Mouse (Mus musculus): Measurements from ENCODE around the gene Plvap. TPM values are rescaled to one million over a fixed set of nuclear protein-coding genes. Genes with fewer than 3 reads are reported as not detected.

Gene Plvap
- 1 to 10 TPM; 8.5 to 9.1 TPM for total RNA-seq (2021)
- long read RNA-seq, experiment 1, partial matches to known transcripts, result 12 of 14 reads
- long read RNA-seq, experiment 1, other reads (novel, unspliced or antisense), result 2 of 14 reads
- long read RNA-seq, experiment 2, partial matches to known transcripts, result 10 of 10 reads
- long read RNA-seq, experiment 2, other reads (novel, unspliced or antisense), result 0 of 10 reads

DNA sequence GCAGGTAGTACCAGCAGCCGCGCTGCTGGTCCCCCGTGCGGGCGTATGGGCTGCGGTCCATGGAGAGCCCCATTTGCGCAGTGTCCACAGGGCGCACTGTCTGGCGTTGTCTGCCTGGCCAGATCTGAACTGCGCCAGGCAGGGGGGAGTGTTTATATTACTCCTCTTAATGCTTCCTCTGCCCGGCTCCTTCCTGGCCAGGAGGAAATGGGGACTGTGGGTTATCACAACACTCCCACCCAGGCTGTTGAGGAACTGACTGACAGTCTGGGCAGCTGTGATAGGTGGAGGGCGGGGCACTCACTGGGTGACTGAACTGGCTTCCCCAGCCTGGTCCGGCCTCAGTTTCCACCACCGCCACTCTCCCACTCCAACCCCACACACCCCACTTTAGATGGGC is at the start of gene Plvap:
TSS of gene Plvap (minus strand) at position 109 of the 400 bp plus-strand sequence.
- Histone ChIP-seq H3K4me3 (no peak within 1 kb of the TSS), H3K27ac (no peak within 1 kb of the TSS)
- DNase-seq (ENCODE audit: extremely low spot score in 1 of 2, low spot score in 2 of 2), result no peak
- no peak for TF ChIP-seq CTCF (IDR thresholded peaks at IDR 0.05)
- intact Hi-C loops (cut with DNase I), result no loop called here

DNA sequence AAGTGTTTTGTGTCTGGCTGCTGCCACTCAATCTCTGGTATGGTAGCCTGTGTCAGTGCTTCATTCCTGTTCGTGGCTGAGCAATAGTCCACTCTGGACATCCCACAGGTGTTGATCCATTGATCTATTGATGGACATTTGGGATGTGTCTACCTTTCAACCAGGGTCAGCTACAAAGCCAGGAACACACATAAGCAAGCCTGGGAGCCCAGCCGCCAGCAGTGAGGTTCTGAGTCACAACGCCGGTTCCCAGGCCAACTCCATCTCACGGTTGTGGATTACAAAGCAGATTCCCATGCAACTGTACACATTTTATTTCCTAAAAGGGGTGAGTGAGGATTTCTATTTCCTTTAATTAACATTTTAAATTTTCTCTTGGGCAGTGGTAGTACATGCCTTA is 49.2 kb upstream of the Plvap start:
- intact Hi-C loops (cut with DNase I), result loop anchor here (1.0 kb wide), 2 partner anchors 36 to 100 kb away; no protein-coding TSS in a partner anchor
- DNase-seq (ENCODE audit: extremely low spot score in 1 of 2, low spot score in 2 of 2), result no peak
- Histone ChIP-seq H3K27ac (no peak overlapping the region), H3K4me3 (no peak overlapping the region)
- TF ChIP-seq CTCF (IDR thresholded peaks at IDR 0.05), result no peak

DNA sequence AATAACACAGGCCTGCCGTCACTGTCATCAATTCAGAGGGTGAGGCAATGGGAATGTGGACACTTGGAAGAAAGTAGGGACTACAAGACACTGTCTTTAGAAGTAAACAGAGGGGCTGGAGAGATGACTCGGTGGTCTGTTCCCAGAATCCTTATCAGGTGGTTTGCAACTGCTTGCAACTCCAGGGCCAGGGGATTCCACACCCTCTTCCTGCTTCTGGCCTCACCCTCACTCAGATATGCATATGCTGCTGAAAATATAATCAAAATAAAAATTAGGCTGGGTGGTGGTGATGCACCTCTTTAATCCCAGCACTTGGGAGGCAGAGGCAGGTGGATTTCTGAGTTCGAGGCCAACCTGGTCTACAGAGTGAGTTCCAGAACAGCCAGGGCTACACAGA is 48.5 kb upstream of the Plvap start:
- no peak for TF ChIP-seq CTCF (IDR thresholded peaks at IDR 0.05)

DNA sequence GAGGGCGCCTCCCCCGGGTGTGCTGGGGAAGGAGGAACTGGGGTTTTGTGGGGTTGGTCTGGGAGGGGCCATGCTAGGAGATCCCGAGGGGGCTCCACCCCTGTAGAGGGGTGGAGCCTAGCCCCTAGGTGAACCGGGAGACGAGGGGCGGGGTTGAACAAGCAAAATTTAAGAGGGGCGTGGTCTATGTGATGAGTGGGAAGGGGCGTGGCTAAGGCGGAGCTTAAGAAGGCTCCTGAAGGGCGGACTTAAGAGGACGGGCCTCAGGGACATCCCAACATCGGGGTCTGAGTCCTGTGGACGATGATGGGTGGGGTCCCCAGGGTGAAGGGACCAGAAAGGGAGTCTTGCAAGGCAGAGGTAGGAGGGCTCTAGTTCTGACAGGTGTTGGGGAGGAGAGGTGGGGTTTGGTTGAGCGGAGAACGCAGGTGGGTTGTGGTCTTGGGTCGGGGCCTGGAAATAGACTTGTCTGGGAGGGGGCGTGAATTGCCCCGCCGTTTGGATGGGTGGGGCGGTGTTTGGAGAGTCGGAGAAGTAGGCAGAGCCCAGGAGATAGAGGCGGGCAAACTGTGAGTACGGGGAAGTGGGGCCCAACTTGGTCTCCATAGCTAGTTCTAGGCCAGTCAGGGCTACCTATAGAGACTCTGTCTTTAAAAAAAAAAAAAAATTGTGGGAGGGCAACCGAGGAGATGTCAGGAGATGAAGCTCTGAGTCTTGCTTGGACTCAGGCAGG is 47.6 kb upstream of the Plvap start:
- intact Hi-C loops (cut with DNase I), result no loop called here
- TF ChIP-seq CTCF (IDR thresholded peaks at IDR 0.05), result no peak
- DNase-seq (ENCODE audit: extremely low spot score in 1 of 2, low spot score in 2 of 2), result no peak
- Histone ChIP-seq H3K4me3 (peak overlapping the region; percentile 17; the same call in 1 of the 2 replicates), H3K27ac (no peak overlapping the region)

More for the DNA sequence above, 48.5 kb upstream of the Plvap start:
- Histone ChIP-seq H3K27ac (no peak overlapping the region), H3K4me3 (no peak overlapping the region)
- intact Hi-C loops (cut with DNase I), result no loop called here
- DNase-seq (ENCODE audit: extremely low spot score in 1 of 2, low spot score in 2 of 2), result no peak

DNA sequence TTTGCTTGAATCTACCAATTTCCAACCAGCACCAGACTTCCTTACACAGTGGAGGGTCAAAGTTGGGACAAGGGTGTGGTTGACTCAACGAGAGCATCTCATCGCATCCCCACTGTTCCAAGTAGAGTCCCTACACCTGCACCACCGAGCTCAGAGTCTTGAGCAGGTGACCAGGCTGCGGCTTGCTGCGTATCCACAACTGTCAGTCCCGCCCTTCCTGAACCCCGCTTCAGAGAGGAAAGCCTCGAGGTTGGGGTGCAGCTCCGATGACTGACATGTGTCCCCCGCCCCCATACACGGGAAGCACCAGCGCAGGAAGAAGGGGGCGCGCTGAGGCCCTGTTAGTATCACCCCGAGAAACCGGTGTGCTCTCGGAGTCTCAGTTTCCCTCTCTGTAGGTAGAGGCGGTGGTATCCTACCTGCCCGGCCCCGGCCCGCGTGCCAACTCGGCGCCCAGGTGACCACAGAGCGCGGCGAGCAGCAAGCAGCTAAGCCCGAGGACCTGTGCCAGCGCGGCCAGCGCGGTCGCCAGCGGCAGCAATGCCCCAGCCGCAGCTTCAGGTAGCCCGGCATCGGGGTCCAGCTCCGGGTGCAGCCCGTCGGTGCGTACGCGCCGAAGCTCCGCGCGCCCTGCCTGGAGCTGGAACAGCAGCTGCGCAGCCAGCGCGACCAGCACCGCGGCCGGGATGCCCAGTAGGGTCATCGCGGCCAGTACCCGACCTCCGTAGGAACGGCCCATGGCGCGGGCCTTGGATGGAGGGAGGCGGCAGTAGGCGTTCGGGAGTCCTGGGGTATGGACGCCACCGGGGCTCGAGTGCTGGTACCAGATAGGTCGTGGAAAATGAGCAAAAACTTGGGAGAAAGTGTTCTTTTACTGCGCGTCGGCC is 46.8 kb upstream of the Plvap start, which contains the start of gene Tmem221:
TSS of gene Tmem221 (minus strand) at position 801 of the 887 bp plus-strand sequence.
- no peak within 1 kb of the TSS for H3K27ac ChIP-seq
- no peak for DNase-seq (ENCODE audit: extremely low spot score in 1 of 2, low spot score in 2 of 2)
- no peak for TF ChIP-seq CTCF (IDR thresholded peaks at IDR 0.05)
- intact Hi-C loops (cut with DNase I), result no loop called here
- peak within 1 kb of the TSS; percentile 17; the same call in 1 of the 2 replicates for H3K4me3 ChIP-seq

DNA sequence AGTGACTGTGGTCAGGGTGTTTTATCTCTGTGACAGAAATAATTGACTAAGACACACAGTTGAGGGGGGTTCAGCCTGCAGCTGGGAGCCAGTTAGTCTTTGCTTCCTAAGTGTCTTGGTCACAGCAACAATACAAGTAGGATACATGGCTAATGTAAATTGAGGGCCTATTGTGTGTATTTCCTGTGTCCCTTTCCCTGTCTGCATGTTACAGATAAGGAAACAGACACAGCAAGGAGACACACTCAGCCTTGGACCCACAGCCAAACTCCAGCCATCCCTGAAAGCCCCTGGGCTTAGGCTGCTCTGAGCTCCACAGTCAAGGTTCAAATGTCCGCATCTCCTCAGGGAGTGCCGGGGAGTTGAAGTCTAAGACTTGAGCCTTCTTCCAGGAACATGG is 43.1 kb upstream of the Plvap start:
- TF ChIP-seq CTCF (IDR thresholded peaks at IDR 0.05), result no peak
- intact Hi-C loops (cut with DNase I), result no loop called here
- Histone ChIP-seq H3K4me3 (no peak overlapping the region), H3K27ac (no peak overlapping the region)
- DNase-seq (ENCODE audit: extremely low spot score in 1 of 2, low spot score in 2 of 2), result no peak

DNA sequence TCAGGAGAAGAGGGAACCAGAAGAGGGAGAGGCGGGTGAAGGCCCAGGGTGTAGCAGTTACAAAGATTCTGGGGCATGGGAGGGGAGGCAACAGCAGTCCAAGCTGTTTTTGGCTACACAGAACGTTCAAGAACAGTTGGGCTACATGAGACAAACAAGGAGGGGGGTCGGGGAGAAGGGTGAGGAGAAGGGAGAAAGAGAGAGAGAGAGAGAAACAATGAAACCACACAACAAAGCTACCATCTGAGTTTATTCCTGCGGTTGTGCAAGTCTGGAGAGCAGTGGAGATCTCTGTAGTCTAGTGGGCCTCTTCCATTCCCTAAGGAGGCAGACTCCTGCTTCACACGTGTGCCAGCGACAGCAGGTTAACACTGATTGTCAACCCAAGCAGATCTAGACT is 42.4 kb upstream of the Plvap start:
- intact Hi-C loops (cut with DNase I), result no loop called here
- DNase-seq (ENCODE audit: extremely low spot score in 1 of 2, low spot score in 2 of 2), result no peak

DNA sequence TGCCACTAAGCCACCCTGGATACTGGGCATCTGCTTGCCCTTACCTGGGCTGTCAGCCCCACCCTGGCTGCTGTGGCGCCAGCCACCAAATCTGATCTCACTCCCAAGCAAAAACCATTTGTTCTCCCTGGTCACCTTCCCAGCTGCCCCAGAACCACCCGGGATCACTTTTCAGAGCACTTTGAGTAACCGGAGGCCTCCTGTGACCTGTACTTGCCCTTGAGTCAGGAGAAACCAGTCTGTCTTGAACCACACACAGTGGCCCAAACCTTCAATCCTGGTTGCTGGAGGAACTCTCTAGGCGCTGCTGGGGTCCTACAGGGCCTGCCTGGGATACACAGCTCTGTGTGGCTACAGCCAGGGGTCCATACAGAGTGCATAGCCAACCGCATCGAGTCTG is 41.2 kb upstream of the Plvap start:
- TF ChIP-seq CTCF (IDR thresholded peaks at IDR 0.05), result no peak
- intact Hi-C loops (cut with DNase I), result no loop called here
- no peak overlapping the region for H3K4me3 ChIP-seq
- no peak for DNase-seq (ENCODE audit: extremely low spot score in 1 of 2, low spot score in 2 of 2)
- H3K27ac ChIP-seq, result no peak overlapping the region

More for the DNA sequence above, 42.4 kb upstream of the Plvap start:
- Histone ChIP-seq H3K27ac (no peak overlapping the region), H3K4me3 (no peak overlapping the region)
- no peak for TF ChIP-seq CTCF (IDR thresholded peaks at IDR 0.05)

DNA sequence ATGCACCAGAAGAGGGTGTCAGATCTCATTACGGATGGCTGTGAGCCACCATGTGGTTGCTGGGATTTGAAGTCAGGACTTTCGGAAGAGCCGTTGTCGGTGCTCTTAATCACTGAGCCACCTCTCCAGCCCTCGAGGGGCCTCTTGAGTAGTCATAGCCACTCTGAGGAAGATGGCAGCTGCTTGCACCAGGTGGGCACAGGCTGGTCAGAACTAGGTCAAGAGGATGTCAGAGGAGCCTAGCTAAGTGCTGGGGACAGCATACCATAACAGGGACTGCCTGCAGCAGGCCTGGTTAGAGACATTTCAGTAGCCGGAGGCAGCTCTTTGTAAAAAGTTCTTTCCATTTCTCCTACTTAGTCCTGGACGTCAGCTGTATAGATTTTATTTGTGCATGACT is 39.2 kb upstream of the Plvap start:
- Histone ChIP-seq H3K4me3 (no peak overlapping the region), H3K27ac (no peak overlapping the region)
- TF ChIP-seq CTCF (IDR thresholded peaks at IDR 0.05), result no peak
- intact Hi-C loops (cut with DNase I), result no loop called here
- DNase-seq (ENCODE audit: extremely low spot score in 1 of 2, low spot score in 2 of 2), result no peak

DNA sequence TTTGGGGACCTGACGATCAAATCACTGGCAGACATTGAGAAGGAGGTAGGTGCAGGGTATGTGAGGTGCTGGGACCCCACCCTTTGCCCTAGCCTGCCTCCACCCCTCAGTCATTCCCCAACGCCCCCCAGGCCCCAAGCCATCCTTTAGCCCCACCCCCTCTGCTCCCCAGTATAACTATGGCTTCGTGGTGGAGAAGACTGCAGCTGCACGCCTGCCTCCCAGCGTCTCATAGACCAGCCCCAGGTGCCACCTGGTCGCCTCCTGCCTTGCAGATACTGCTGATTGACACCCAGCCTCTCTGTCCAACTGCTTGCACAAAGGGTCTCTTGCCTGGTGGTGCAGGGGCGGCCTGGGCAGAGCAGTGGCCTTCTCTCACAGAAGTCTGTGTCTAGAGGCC is 36.0 kb upstream of the Plvap start:
- TF ChIP-seq CTCF (IDR thresholded peaks at IDR 0.05), result no peak
- Histone ChIP-seq H3K4me3 (no peak overlapping the region), H3K27ac (no peak overlapping the region)
- intact Hi-C loops (cut with DNase I), result no loop called here
- no peak for DNase-seq (ENCODE audit: extremely low spot score in 1 of 2, low spot score in 2 of 2)

DNA sequence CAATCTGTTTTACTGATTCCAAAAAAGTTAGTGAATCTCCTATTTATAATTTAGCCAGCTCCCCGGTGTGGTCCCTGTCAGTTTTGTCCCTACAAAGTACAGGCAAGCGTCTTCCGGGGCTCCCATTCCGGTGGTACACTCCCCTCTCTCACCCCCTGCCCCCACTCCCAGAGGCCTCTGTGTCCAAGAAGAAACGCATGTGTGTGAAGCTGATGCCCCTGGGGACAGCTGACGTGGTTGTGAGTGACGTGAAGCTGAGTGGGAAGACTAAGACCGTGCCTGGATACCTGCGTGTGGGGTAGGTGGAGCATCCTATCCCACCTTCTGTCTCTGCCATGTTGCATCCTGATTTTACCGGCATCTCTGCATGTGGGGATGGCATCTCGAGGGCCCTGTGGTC is 33.5 kb upstream of the Plvap start:
- Histone ChIP-seq H3K4me3 (no peak overlapping the region), H3K27ac (no peak overlapping the region)
- intact Hi-C loops (cut with DNase I), result no loop called here
- no peak for TF ChIP-seq CTCF (IDR thresholded peaks at IDR 0.05)
- DNase-seq (ENCODE audit: extremely low spot score in 1 of 2, low spot score in 2 of 2), result no peak

DNA sequence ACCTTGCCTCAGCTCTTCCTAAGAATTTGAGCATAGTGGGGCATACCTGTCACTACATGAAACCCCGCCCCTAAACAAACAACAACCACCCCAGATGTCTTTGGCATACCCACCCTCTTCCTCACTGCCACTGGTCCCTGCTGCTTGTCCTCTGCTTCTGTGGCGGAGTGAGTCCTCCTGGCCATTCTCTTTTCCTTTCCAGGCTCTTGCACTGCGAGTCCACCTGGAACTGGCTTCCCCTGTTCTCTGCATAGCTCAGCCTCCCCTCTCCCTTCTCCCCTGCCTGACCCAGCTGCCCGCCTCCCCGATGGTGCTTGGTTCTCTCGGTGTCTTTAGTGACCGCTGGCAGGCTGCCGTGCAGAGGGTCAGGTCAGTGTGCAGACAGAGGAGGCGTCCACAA is 32.2 kb upstream of the Plvap start:
- no peak for TF ChIP-seq CTCF (IDR thresholded peaks at IDR 0.05)
- intact Hi-C loops (cut with DNase I), result no loop called here
- peak overlapping the region; percentile 98 for H3K4me3 ChIP-seq
- DNase-seq (ENCODE audit: extremely low spot score in 1 of 2, low spot score in 2 of 2), result no peak
- H3K27ac ChIP-seq, result no peak overlapping the region
